Mouse (Mus musculus): ENCODE data around the gene Lsm7.

Gene Lsm7

GRCm38 (mm10) chr10:80810084-80810483 is 44.9 kb downstream of the Lsm7 start:
- peak; percentile 37 for DNase-seq

DNA sequence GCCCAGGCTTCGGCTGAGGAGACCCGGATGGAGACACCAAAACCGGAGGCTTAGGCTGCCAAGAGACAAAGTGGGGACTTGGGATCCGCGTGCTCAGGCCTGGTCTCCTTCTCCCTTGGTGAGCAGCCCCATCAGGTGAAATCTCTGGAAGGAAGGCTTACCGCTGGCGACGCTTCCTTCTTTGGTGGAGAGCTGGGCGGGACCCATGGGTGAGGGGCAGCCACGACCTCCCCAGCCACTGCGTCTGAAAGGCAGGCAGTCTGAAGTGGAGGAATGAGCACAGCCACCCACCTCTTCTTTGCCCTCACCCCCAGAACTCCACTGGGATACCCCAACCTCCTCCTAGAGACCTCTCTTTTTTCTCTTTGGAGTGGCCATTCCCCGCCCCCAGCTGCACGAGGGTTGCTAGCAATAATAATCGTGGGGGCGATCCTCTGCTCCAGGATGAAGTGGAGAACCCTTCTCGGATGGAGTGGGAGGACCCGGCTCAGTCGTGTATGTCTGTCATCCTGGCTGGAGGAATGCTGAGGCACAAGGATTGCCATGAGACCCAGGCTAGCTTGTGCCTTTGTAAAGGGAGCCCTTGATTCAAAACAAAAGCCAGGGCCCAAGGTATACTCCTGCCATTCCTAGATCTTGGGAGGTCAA is 45.9 kb downstream of the Lsm7 start:
- DNase-seq = no peak

DNA sequence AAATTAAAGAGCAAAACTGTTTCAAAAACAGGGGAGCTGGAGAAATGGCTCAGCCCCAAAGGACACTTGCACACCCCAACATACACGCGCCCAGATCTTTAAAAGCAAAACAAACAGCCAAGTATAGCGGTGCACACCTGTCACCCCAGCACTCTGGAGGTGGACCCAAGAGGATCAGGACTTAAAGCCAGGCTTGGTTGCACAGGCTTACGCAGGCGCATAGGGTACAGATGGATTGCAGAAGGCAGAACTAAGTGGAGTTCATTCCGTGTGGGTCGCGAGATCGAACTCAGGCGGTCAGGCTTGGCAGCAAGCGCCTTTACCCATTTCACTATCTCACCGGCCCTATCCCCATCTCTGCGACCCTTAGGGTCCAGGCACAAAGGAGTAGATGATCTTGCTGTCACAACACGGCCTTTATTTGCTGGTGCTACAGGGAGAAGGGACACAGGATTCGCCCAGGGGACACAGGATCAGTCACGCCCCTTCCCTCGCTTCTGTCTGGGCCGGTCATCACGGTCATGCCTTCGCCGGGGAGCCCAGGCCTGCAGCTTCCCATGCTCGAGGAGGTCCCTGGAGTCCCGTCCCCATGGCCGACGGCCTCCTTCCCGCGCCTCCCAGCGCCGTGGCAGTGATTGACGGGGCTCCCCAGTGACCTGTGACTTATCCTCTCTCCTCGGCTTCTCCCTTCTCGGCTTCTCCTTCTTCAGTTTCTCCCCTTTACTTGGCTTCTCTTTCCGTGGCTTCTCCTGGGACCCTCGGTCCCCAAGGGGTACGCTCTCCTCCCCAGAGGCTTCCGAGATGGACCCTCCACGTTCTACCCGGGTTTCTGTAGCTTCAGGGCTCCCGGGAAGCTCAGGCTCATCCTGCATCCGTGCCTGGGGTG is 46.7 kb downstream of the Lsm7 start:
- DNase-seq = peak; percentile 58

DNA sequence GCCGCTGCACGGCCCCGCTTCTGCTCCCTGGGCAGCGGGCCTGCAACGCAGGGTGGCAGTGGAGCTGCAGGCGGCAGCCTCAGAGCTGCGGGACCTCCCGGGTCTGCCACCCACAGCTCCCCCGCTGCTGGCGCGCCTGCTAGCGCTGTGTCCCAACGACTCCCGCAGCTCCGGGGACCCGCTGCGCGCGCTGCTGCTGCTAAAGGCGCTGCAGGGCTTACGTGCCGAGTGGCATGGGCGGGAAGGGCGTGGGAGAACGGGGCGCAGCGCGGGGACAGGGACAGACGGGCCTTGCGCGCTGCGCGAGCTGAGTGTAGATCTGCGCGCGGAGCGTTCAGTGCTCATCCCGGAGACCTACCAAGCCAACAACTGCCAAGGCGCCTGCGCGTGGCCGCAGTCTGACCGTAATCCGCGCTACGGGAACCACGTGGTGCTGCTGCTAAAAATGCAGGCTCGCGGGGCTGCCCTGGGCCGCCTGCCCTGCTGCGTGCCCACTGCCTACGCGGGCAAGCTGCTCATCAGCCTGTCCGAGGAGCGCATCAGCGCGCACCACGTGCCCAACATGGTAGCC is 47.9 kb downstream of the Lsm7 start:
- DNase-seq = peak; percentile 94

DNA sequence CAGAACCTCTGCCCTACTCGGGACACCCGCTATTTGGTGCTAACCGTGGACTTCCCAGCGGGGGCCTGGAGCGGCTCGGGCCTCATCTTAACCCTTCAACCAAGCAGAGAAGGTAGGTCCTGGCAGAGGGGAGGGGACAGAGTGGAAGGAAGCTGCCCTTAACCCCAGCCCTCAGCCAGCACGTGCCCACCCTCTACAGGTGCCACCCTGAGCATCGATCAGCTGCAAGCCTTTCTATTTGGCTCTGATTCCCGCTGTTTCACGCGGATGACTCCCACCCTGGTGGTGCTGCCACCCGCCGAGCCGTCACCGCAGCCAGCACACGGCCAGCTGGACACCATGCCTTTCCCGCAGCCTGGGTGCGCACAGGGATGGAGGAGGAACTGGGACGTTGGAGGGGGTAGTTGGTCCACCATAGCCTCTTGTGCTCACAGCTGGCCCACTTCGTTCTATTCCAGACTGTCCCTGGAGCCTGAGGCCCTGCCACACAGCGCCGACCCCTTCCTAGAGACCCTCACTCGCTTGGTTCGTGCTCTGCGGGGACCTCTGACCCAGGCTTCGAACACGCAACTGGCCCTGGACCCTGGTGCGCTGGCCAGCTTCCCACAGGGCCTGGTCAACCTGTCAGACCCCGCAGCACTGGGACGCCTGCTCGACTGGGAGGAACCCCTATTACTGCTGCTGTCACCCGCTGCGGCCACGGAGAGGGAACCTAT is 48.5 kb downstream of the Lsm7 start:
- peak; percentile 76 for DNase-seq

DNA sequence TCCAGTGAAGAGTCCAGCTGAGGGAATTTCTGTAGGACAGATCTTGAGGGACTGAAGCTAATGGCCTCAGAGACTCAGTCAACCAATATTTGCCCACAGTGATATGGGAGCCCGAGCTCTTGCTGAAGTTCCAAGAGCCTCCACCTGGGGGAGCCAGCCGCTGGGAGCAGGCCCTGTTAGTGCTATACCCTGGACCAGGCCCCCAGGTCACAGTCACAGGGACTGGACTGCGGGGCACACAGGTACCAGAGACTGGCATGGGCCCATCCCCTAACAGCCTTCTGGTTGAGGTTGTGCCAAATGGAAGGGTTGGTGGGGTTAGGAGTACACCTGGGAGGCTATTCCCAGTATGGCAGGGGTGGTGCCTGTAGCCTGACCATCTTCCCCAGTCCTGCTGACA is 49.1 kb downstream of the Lsm7 start:
- peak; percentile 87 for DNase-seq

GRCm38 (mm10) chr10:80805322-80805721 is 49.7 kb downstream of the Lsm7 start:
- DNase-seq = peak; percentile 64

GRCm38 (mm10) chr10:80804916-80805315 is 50.1 kb downstream of the Lsm7 start, which contains the start of gene Amh:
Gene Amh, plus strand, starts transcription at chr10:80805243.
- DNase-seq = peak; percentile 63

DNA sequence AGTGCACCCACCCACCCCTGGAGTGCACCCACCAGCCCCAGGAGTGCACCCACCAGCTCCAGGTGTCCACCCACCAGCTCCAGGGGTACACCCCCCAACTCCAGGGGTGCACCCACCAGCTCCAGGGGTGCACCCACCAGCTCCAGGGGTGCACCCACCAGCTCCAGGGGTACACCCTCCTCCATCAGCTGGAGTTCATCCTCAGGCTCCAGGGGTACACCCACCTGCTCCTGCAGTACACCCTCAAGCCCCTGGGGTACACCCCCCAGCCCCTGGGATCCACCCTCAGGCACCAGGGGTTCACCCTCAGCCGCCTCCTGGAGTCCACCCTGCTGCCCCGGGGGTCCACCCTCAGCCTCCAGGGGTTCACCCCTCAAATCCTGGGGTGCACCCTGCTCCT is 50.7 kb downstream of the Lsm7 start:
- peak; percentile 68 for DNase-seq

DNA sequence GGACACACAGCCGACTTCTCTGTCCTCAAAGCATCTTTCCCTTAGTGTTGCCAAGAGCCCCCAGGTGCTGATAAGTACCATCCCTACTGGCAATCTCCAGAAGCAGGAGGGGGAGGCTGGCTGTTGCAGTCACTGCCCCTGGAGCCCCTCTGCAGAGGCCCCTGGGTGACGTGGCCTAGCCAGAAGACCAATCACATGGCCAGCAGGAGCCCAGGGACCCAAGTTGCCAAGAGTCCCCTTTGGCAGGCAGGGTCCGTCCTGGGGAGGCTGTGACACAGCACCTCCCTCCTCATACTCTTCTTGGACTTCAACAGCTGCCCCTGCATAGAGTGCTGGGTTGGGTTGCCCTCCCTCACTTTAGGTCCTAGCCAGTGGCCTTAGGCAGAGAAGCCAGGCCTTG is 52.0 kb downstream of the Lsm7 start:
- DNase-seq = no peak

Data from cerebellum, adult 9-11 months (tissue).